Comparison of ENCODE assay signal across 19 mouse cellular contexts in the genomic region with DNA sequence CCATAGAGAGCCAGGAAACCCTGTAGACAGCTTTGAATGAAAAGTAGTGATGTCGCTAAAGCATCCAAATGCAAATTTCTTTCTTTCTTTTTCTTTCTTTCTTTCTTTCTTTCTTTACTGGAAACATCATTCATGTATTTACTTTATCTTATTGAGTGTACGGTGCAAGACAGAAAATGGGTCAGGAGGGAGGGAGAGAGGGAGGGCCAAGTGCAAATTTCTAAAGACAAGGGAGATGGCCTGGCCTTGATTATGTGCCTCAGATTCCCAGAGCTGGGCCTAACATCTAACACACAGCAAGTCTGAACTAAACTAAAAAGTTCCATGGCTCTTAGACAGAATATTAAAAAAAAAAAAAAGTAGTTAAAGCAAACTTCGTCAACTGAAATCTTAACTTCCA. TPM values are rescaled to one million over a fixed set of nuclear protein-coding genes. Genes with fewer than 3 reads are reported as not detected.
DNase-seq lines count a peak whose midpoint lies in the region; ATAC-seq lines count a peak whose summit lies in the region.
"Had no signal": no experiment of that assay in that cellular context is flagged by ENCODE, and none has a peak within 500 bp of the region (broad histone marks: within the 10 kb centered on the region; RNA-seq: fewer than 3 reads in every experiment).

No protein-coding gene starts in this region.

- intact Hi-C loops in left cerebral cortex, postnatal 10 days (cut with DNase I), result no loop called here

- no peaks in the 10 kb centered on the region for H3K27me3 ChIP-seq in hindbrain, embryonic 12.5 days
- no peaks in the 10 kb centered on the region for H3K27me3 ChIP-seq in hindbrain, embryonic 11.5 days (ENCODE audit: control insufficient read depth, insufficient read depth, low read length)
- no peaks in the 10 kb centered on the region for H3K27me3 ChIP-seq in forebrain, embryonic 11.5 days (ENCODE audit: control insufficient read depth, insufficient read depth, low read length)
- H3K27me3 ChIP-seq in forebrain, embryonic 15.5 days, result no peaks in the 10 kb centered on the region
- H3K27me3 ChIP-seq in midbrain, embryonic 13.5 days, result no peaks in the 10 kb centered on the region
- H3K27me3 ChIP-seq: CH12.LX; heart, embryonic 13.5 days had no signal

- H3K4me3 ChIP-seq in hindbrain, embryonic 12.5 days, result no peak overlapping the region
- H3K4me3 ChIP-seq in hindbrain, embryonic 11.5 days (ENCODE audit: low read depth, low read length), result no peak overlapping the region
- no peak overlapping the region for H3K4me3 ChIP-seq in forebrain, embryonic 11.5 days (ENCODE audit: low read depth, low read length)
- H3K4me3 ChIP-seq in forebrain, embryonic 15.5 days, result no peak overlapping the region
- H3K4me3 ChIP-seq in midbrain, embryonic 13.5 days (replicated peaks), result no peak overlapping the region
- H3K4me3 ChIP-seq: embryonic facial prominence, embryonic 10.5 days; heart, embryonic 13.5 days; liver, embryonic 13.5 days had no signal

- H3K4me2 ChIP-seq in hindbrain, embryonic 12.5 days (replicated peaks), result 0 out of 2 replicates have a peak overlapping the region, but pooled peaks have one; percentile 17
- H3K4me2 ChIP-seq in hindbrain, embryonic 11.5 days (replicated peaks; ENCODE audit: low read depth, low read length), result no peak overlapping the region
- H3K4me2 ChIP-seq in forebrain, embryonic 11.5 days (ENCODE audit: low read depth, low read length, severe bottlenecking), result no peak overlapping the region
- H3K4me2 ChIP-seq in forebrain, embryonic 15.5 days (replicated peaks), result peak overlapping the region; percentile 36
- no peak overlapping the region for H3K4me2 ChIP-seq in midbrain, embryonic 13.5 days (replicated peaks)
- H3K4me2 ChIP-seq: liver, embryonic 13.5 days; lung, embryonic 14.5 days had no signal

- peaks cover 10% of the 10 kb centered on the region for H3K4me1 ChIP-seq in hindbrain, embryonic 12.5 days
- H3K4me1 ChIP-seq in hindbrain, embryonic 11.5 days (replicated peaks; ENCODE audit: control insufficient read depth, insufficient read depth, low read length), result no peaks in the 10 kb centered on the region
- H3K4me1 ChIP-seq in forebrain, embryonic 11.5 days (replicated peaks; ENCODE audit: control insufficient read depth, insufficient read depth, low read length), result peaks cover 6% of the 10 kb centered on the region; the same call in 1 of the 2 replicates
- H3K4me1 ChIP-seq in forebrain, embryonic 15.5 days, result peaks cover 14% of the 10 kb centered on the region
- peaks cover 10% of the 10 kb centered on the region for H3K4me1 ChIP-seq in midbrain, embryonic 13.5 days (replicated peaks)

- 0 out of 2 replicates have a peak overlapping the region, but pooled peaks have one; percentile 46 for H3K27ac ChIP-seq in hindbrain, embryonic 12.5 days
- no peak overlapping the region for H3K27ac ChIP-seq in hindbrain, embryonic 11.5 days (ENCODE audit: low read depth, low read length)
- peak overlapping the region; percentile 68 for H3K27ac ChIP-seq in forebrain, embryonic 11.5 days (ENCODE audit: low read depth, low read length)
- peak overlapping the region; percentile 68 for H3K27ac ChIP-seq in forebrain, embryonic 15.5 days (replicated peaks)
- H3K27ac ChIP-seq in midbrain, embryonic 13.5 days, result peak overlapping the region; percentile 56; the same call in 1 of the 2 replicates
- H3K27ac ChIP-seq: embryonic facial prominence, embryonic 10.5 days; layer of hippocampus, adult 2 months; liver, embryonic 13.5 days; stomach, postnatal 0 days had no signal

- DNase-seq in hindbrain, embryonic 11.5 days (ENCODE audit: low spot score), result no peak
- DNase-seq in forebrain, embryonic 11.5 days (ENCODE audit: low spot score), result no peak
- no peak for DNase-seq in left cerebral cortex, postnatal 10 days (ENCODE audit: extremely low spot score in 1 of 2, low spot score in 2 of 2)
- DNase-seq in frontal cortex, postnatal 14 days (ENCODE audit: low spot score in 2 of 2), result no peak
- DNase-seq in right cerebral cortex, postnatal 10 days (ENCODE audit: low spot score in 2 of 2), result no peak
- DNase-seq: cerebellum, adult 11 months; kidney, adult 8-10 months; kidney, postnatal 25 days; liver, embryonic 13.5 days had no signal

- no peak for ATAC-seq in hindbrain, embryonic 12.5 days (ENCODE audit: low FRiP score)
- no peak for ATAC-seq in hindbrain, embryonic 11.5 days (ENCODE audit: low FRiP score)
- no peak for ATAC-seq in forebrain, embryonic 11.5 days (replicated peaks; ENCODE audit: low FRiP score)
- peak; percentile 37 for ATAC-seq in forebrain, embryonic 15.5 days (replicated peaks)
- no peak for ATAC-seq in midbrain, embryonic 13.5 days

- 63% methylated on average over 3 of the region's 3 CpGs for WGBS in hindbrain, embryonic 12.5 days
- 75% methylated on average over 3 of the region's 3 CpGs for WGBS in hindbrain, embryonic 11.5 days
- 61% methylated on average over 3 of the region's 3 CpGs for WGBS in forebrain, embryonic 11.5 days
- WGBS in forebrain, embryonic 15.5 days, result 27% methylated on average over 3 of the region's 3 CpGs
- WGBS in midbrain, embryonic 13.5 days, result 62% methylated on average over 3 of the region's 3 CpGs

- no peaks in the 10 kb centered on the region for H3K9me3 ChIP-seq in hindbrain, embryonic 12.5 days (replicated peaks)
- no peaks in the 10 kb centered on the region for H3K9me3 ChIP-seq in hindbrain, embryonic 11.5 days (ENCODE audit: control insufficient read depth, low read length)
- H3K9me3 ChIP-seq in forebrain, embryonic 11.5 days (ENCODE audit: control insufficient read depth, low read length), result no peaks in the 10 kb centered on the region
- H3K9me3 ChIP-seq in forebrain, embryonic 15.5 days, result no peaks in the 10 kb centered on the region
- no peaks in the 10 kb centered on the region for H3K9me3 ChIP-seq in midbrain, embryonic 13.5 days
- H3K9me3 ChIP-seq: embryonic facial prominence, embryonic 10.5 days; G1E; heart, embryonic 13.5 days; liver, embryonic 13.5 days had no signal

- H3K36me3 ChIP-seq in hindbrain, embryonic 12.5 days, result no peaks in the 10 kb centered on the region
- H3K36me3 ChIP-seq in hindbrain, embryonic 11.5 days (ENCODE audit: control insufficient read depth, insufficient read depth, low read length), result no peaks in the 10 kb centered on the region
- H3K36me3 ChIP-seq in forebrain, embryonic 11.5 days (ENCODE audit: control insufficient read depth, insufficient read depth, low read length), result no peaks in the 10 kb centered on the region
- no peaks in the 10 kb centered on the region for H3K36me3 ChIP-seq in forebrain, embryonic 15.5 days
- H3K36me3 ChIP-seq in midbrain, embryonic 13.5 days, result no peaks in the 10 kb centered on the region
- H3K36me3 ChIP-seq: embryonic facial prominence, embryonic 10.5 days; G1E; heart, embryonic 13.5 days; liver, embryonic 13.5 days had no signal

- no peak overlapping the region for H3K9ac ChIP-seq in hindbrain, embryonic 12.5 days
- H3K9ac ChIP-seq in hindbrain, embryonic 11.5 days (ENCODE audit: low read depth, low read length), result no peak overlapping the region
- H3K9ac ChIP-seq in forebrain, embryonic 11.5 days (ENCODE audit: low read length), result no peak overlapping the region
- no peak overlapping the region for H3K9ac ChIP-seq in forebrain, embryonic 15.5 days (replicated peaks)
- H3K9ac ChIP-seq in midbrain, embryonic 13.5 days (replicated peaks), result 0 out of 2 replicates have a peak overlapping the region, but pooled peaks have one; percentile 46
- H3K9ac ChIP-seq: heart, embryonic 13.5 days; liver, embryonic 13.5 days; lung, embryonic 14.5 days had no signal

RNA-seq across cellular contexts. Expression of a gene that starts 9.3 kb away (rescaled TPM):
- polyA plus RNA-seq in hindbrain, embryonic 12.5 days (2016; fragmentation: Nextera tagmentation; extraction: Ambion mirVana), result 3.9 and 5.4 TPM in 2 replicates
- 5.5 and 6.9 TPM in 2 replicates for polyA plus RNA-seq in hindbrain, embryonic 11.5 days (2014; fragmentation: Nextera tagmentation; extraction: Ambion mirVana)
- polyA plus RNA-seq in forebrain, embryonic 11.5 days (2014; fragmentation: Nextera tagmentation; extraction: Ambion mirVana), result 5.2 and 5.4 TPM in 2 replicates
- polyA plus RNA-seq in forebrain, embryonic 15.5 days (2015; fragmentation: Nextera tagmentation; extraction: Ambion mirVana), result 2.0 and 2.2 TPM in 2 replicates
- polyA plus RNA-seq in midbrain, embryonic 13.5 days (2015; fragmentation: Nextera tagmentation; extraction: Ambion mirVana), result 2.0 and 2.2 TPM in 2 replicates
- total RNA-seq in left cerebral cortex, postnatal 10 days (2021), result 10 to 100 TPM; 22.8 to 23.4 TPM
- polyA plus RNA-seq: G1E had no signal

Comparison
In these comparisons a context has a peak if more than half of its experiments do, and no peak if none do; other contexts are left out.
1. H3K4me2 ChIP-seq: peak in hindbrain, embryonic 12.5 days (single experiment) and forebrain, embryonic 15.5 days (single experiment); none in hindbrain, embryonic 11.5 days (single experiment), forebrain, embryonic 11.5 days (single experiment) and midbrain, embryonic 13.5 days (single experiment).